8 mouse cellular contexts compared by ENCODE assay signal in the genomic region with DNA sequence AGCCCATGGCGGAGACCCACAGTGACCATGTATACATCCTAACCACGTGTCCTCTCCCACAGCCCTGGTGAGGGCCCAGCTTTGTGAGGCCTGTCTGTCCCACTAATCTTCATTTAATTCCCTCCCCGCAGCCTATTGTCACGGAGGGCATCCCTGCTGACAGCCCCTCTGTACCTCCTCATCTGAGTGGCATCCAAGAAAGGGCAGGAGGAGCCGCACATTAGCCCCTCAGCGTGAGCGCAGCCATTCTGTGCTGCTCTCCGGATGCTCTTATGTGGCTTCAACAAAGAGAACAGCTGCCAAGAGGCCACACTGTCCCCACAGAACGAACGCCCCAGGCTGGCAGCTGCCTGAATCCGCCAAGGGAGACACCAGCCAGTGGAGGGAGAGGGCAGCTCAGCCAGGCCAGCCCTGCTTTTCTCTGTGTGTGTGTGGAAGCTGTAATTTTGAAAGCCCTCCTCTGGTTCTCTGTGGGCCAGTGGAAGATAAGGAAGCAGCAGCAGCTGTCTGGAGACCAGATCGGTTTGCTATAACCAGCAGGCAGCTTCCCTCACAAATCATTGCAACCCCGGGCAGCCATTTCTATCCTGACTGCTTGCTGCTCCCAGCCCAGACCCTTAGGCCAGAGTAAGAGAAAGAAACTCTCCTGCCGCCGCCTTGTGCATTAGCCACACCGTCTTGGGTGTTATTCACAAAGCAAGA.
A peak's percentile ranks its signal among the peaks of the same experiment; 100 is the strongest.
DNase-seq lines count a peak whose midpoint lies in the region; ATAC-seq lines count a peak whose summit lies in the region.

No protein-coding gene starts in this region.

- H3K27me3 ChIP-seq in heart, embryonic 14.5 days (ENCODE audit: control insufficient read depth, insufficient read depth, low read length) = no peaks in the 10 kb centered on the region
- no peaks in the 10 kb centered on the region for H3K27me3 ChIP-seq in intestine, embryonic 16.5 days (replicated peaks; ENCODE audit: control insufficient read depth, insufficient read depth, low read length)

- no peak for DNase-seq in heart, postnatal 36 days
- peak; percentile 62 for DNase-seq in embryo, embryonic 9.5 days (ENCODE audit: extremely low spot score)
- DNase-seq in retina, embryonic 14.5 days (ENCODE audit: low spot score) = peak; percentile 90
- no peak for DNase-seq in adrenal gland, adult 8-10 months
- DNase-seq in kidney, postnatal 36 days = no peak
- no peak for DNase-seq in urinary bladder, postnatal 4 days (ENCODE audit: low spot score in 2 of 2)

- H3K4me2 ChIP-seq in heart, embryonic 14.5 days (ENCODE audit: low read length) = no peak overlapping the region
- H3K4me2 ChIP-seq in intestine, embryonic 16.5 days (ENCODE audit: low read depth, low read length) = no peak overlapping the region

- peak overlapping the region in 1 of 2 experiments; percentile 41; a peak in 2 of 4 replicates for H3K27ac ChIP-seq in heart, embryonic 14.5 days (replicated peaks in 1 of 2; ENCODE audit: control insufficient read depth in 1 of 2, insufficient read depth in 1 of 2, low read depth in 2 of 2, low read length in 2 of 2)
- peak overlapping the region; percentile 0; the same call in 1 of the 2 replicates for H3K27ac ChIP-seq in intestine, embryonic 16.5 days (ENCODE audit: low read length)

- H3K36me3 ChIP-seq in heart, embryonic 14.5 days (ENCODE audit: control insufficient read depth, insufficient read depth, low read length) = peaks cover 18% of the 10 kb centered on the region
- H3K36me3 ChIP-seq in intestine, embryonic 16.5 days (ENCODE audit: control insufficient read depth, insufficient read depth, low read length) = no peaks in the 10 kb centered on the region; the same call in 1 of the 2 replicates

- peaks cover 33 to 40% of the 10 kb centered on the region in 2 experiments for H3K4me1 ChIP-seq in heart, embryonic 14.5 days (ENCODE audit: control insufficient read depth in 2 of 2, insufficient read depth in 2 of 2, low read length in 2 of 2)
- peaks cover 31% of the 10 kb centered on the region for H3K4me1 ChIP-seq in intestine, embryonic 16.5 days (ENCODE audit: control insufficient read depth, insufficient read depth, low read length)

- no peak for ATAC-seq in heart, embryonic 14.5 days (ENCODE audit: insufficient number of reproducible peaks, insufficient read depth, low FRiP score, low read depth)
- no peak for ATAC-seq in intestine, embryonic 16.5 days

- intact Hi-C loops in heart, postnatal 36 days (cut with DNase I) = no loop called here

- 58% methylated on average over 16 of the region's 16 CpGs for WGBS in heart, embryonic 14.5 days
- 55% methylated on average over 16 of the region's 16 CpGs for WGBS in intestine, embryonic 16.5 days

- peak overlapping the region; percentile 21; the same call in 1 of the 2 replicates for H3K9ac ChIP-seq in heart, embryonic 14.5 days (ENCODE audit: low read length)
- H3K9ac ChIP-seq in intestine, embryonic 16.5 days (ENCODE audit: low read depth, low read length) = 0 out of 2 replicates have a peak overlapping the region, but pooled peaks have one; percentile 6

- no peaks in the 10 kb centered on the region for H3K9me3 ChIP-seq in heart, embryonic 14.5 days (ENCODE audit: control insufficient read depth, low read length)
- H3K9me3 ChIP-seq in intestine, embryonic 16.5 days (ENCODE audit: control insufficient read depth, low read length) = no peaks in the 10 kb centered on the region

- no peak overlapping the region for H3K4me3 ChIP-seq in heart, embryonic 14.5 days (ENCODE audit: control insufficient read depth in 1 of 2, insufficient read depth in 1 of 2, low read depth in 1 of 2, low read length in 2 of 2)
- no peak overlapping the region for H3K4me3 ChIP-seq in intestine, embryonic 16.5 days (ENCODE audit: low read length)

Comparison
In these comparisons a context has a peak if more than half of its experiments do, and no peak if none do; other contexts are left out.
1. DNase-seq: peak in embryo, embryonic 9.5 days (single experiment) and retina, embryonic 14.5 days (single experiment); none in heart, postnatal 36 days (0 of 2), adrenal gland, adult 8-10 months (single experiment), kidney, postnatal 36 days (0 of 2) and urinary bladder, postnatal 4 days (0 of 2).